Mouse (Mus musculus): ENCODE measurements around the gene Gm42906.

GRCm38 (mm10) chr5:151089201-151089600 is 338.8 kb downstream of the Gm42906 start:
- TF ChIP-seq CTCF (IDR thresholded peaks at IDR 0.05; ENCODE audit: low read depth), result no peak
- TF ChIP-seq EP300 (IDR thresholded peaks at IDR 0.05; ENCODE audit: low read depth), result no peak

Data from liver, postnatal 0 days (tissue).